Mouse (Mus musculus) stomach, postnatal 0 days (tissue): Measurements from ENCODE around the gene Cyp4f14. TPM values are rescaled to one million over a fixed set of nuclear protein-coding genes. Genes with fewer than 3 reads are reported as not detected.

Experiments
- ATAC-seq: fragments of 200-750 bp; cut with Nextera tagmentation; 2 replicates; pipeline ENCODE4 v1.8.0; 2017; ENCODE audit not compliant: low FRiP score, low TSS enrichment
- DNase-seq: peaks from one replicate; pipeline ENCODE4 v3.0.0-alpha.2; 2016; ENCODE audit warnings: low spot score
- H3K27ac ChIP-seq: fragments of 300-500 bp; sonication (generic); replicated peaks from 2 replicates; pipeline ENCODE4 v1.5.1; 2014; ENCODE audit warnings: mild to moderate bottlenecking, control low read depth
- H3K27me3 ChIP-seq: fragments of 300-500 bp; sonication (generic); 2 replicates; pipeline ENCODE4 v1.6.1; 2014; ENCODE audit warnings: low read length; ENCODE audit not compliant: control insufficient read depth, insufficient read depth
- H3K36me3 ChIP-seq: fragments of 300-500 bp; sonication (generic); 2 replicates; pipeline ENCODE4 v1.6.1; 2014; ENCODE audit warnings: low read length, mixed read lengths; ENCODE audit not compliant: control insufficient read depth, insufficient read depth
- H3K4me1 ChIP-seq: fragments of 300-500 bp; sonication (generic); replicated peaks from 2 replicates; pipeline ENCODE4 v1.6.1; 2014; ENCODE audit warnings: antibody characterized with exemption; ENCODE audit not compliant: control insufficient read depth, insufficient read depth
- H3K4me2 ChIP-seq: fragments of 300-500 bp; sonication (generic); replicated peaks from 2 replicates; pipeline ENCODE4 v1.6.1; 2014; ENCODE audit warnings: low read depth, mild to moderate bottlenecking, control low read depth, moderate library complexity
- H3K4me3 ChIP-seq: fragments of 300-500 bp; sonication (generic); 2 replicates; pipeline ENCODE4 v1.5.1; 2014; ENCODE audit warnings: low read depth, low read length, control low read depth
- H3K9ac ChIP-seq: fragments of 300-500 bp; sonication (generic); 2 replicates; pipeline ENCODE4 v1.6.1; 2014; ENCODE audit warnings: mild to moderate bottlenecking, low read length, control low read depth, mixed read lengths
- H3K9me3 ChIP-seq: fragments of 300-500 bp; sonication (generic); 2 replicates; pipeline ENCODE4 v1.6.1; 2016; ENCODE audit warnings: low read length; ENCODE audit not compliant: control insufficient read depth
- CTCF ChIP-seq: IDR thresholded peaks from 2 replicates; pipeline ENCODE4 v1.5.1; 2016; ENCODE audit warnings: antibody characterized with exemption, low read depth, mild to moderate bottlenecking, moderate library complexity
- EP300 ChIP-seq: optimal IDR thresholded peaks from 2 replicates; pipeline ENCODE3; 2016; ENCODE audit warnings: antibody characterized with exemption
- WGBS: fragments of 180-500 bp; shearing (Covaris S2); extraction: QIAGEN DNeasy Blood & Tissue Kit; methylation state at CpG from one replicate; pipeline ENCODE4 v1.1.7; 2014; 5-methylcytosine and 5-hydroxymethylcytosine counted together
- polyA plus RNA-seq: library from polyadenylated mRNA; unstranded; fragments of >200 nt; fragmentation: Nextera tagmentation; extraction: Ambion mirVana; gene quantifications from 2 replicates; pipeline ENCODE4 v1.2.1, GENCODE M21; 2015

The Cyp4f14 gene
- polyA plus RNA-seq, 1 experiment from 2014 or later: not detected

DNA sequence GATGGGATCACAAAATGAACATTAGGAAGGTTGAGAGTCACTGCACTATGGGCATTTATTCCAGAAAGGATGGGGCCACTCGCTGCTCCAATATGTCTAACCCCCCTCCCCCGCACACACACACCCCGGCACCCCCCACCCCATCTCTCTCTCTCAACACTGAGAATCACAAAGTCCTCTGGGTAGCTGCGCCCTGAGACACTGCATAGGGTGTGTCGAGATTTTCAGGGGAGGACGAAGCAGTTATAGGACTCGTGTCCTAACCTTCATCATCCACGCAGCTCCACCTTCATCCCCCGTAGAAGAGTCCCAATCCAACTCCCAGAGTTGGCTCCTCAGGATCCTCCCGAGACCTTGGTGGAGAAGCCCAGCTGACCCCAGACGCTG is 26.3 kb downstream of the Cyp4f14 start:
- Histone ChIP-seq H3K4me3 (peak overlapping the region; percentile 70), H3K27ac (peak overlapping the region; percentile 87), H3K4me2 (peak overlapping the region; percentile 58), H3K27me3 (no peaks in the 10 kb centered on the region), H3K9ac (peak overlapping the region; percentile 78), H3K9me3 (no peaks in the 10 kb centered on the region), H3K36me3 (no peaks in the 10 kb centered on the region), H3K4me1 (peaks cover 5% of the 10 kb centered on the region)
- TF ChIP-seq CTCF: no peak
- TF ChIP-seq EP300: no peak
- DNase-seq (peak; percentile 13), ATAC-seq (peak; percentile 16; the same call in 1 of the 2 replicates)
- under 1% methylated on average over 11 of the region's 11 CpGs for WGBS

DNA sequence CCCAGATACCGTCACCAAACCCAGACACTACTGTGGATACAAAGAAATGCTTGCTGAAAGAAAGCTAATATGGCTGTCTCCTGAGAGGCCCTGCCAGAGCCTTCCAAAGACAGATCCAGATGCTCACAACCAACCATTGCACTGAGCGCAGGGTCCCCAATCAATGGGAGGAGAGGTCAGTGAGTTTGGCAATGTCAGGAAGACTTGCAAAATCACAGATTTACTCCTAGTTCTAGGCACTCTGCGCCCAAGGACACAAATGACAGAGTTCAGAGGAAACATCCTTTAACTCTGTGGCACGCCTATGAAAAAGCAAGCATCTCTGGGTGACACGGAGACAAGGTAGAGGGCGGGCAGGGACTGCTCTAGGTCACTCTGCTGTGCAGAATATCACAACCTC is 27.5 kb downstream of the Cyp4f14 start:
- H3K9ac ChIP-seq: no peak overlapping the region
- TF ChIP-seq CTCF (no peak), EP300 (no peak)
- no peaks in the 10 kb centered on the region for H3K9me3 ChIP-seq
- no peak overlapping the region for H3K27ac ChIP-seq
- no peak overlapping the region for H3K4me3 ChIP-seq
- WGBS: 91% methylated on average over 6 of the region's 6 CpGs
- no peaks in the 10 kb centered on the region for H3K27me3 ChIP-seq
- H3K4me1 ChIP-seq: peaks cover 5% of the 10 kb centered on the region
- H3K36me3 ChIP-seq: no peaks in the 10 kb centered on the region
- H3K4me2 ChIP-seq: no peak overlapping the region
- DNase-seq (no peak), ATAC-seq (no peak)

DNA sequence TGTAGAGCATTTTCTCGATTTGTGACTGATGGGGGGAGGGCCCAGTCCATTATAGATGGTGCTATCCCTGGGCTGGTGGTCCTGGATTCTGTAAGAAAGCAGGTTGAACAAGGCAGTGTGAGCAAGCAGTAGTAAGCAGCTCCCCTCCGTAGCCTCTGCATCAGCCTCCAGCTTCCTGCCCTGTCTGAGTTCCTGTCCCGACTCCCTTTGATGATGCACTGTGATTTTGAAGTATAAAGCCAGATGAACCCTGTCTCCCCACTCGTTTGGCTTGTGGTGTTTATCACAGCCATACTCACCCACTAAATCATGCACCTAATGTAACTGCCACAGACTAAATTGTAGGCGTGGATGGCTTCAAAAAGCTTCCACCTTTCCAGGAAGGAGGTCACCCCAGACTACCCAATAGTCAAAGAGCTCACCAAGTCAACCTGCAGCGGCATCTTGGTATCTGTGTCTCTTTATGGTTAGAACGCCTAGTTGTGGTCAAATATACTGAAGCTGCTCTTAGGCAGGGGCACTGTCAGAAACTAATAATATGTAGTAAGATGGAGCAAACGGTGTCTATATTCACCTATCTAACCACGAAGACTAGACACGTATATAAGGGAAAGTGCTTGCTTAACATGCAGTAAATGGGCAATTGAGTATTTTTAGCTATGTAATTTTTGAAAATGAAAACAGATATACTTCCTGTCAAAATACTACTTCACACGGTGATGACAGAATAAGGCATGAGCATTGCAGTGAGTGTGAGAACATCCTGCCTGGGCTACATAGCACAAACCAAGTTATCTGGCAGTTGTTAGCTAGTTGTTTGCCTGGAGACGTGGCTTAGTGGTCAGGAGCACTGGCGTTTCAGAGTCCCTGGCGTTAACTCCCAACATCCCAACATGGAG is 36.6 kb downstream of the Cyp4f14 start:
- H3K9ac ChIP-seq: no peak overlapping the region
- 89% methylated on average over 14 of the region's 14 CpGs for WGBS
- H3K27me3 ChIP-seq: no peaks in the 10 kb centered on the region
- ATAC-seq (no peak), DNase-seq (no peak)
- H3K27ac ChIP-seq: no peak overlapping the region
- H3K4me3 ChIP-seq: no peak overlapping the region
- H3K4me1 ChIP-seq: no peaks in the 10 kb centered on the region
- TF ChIP-seq CTCF: no peak
- TF ChIP-seq EP300: no peak
- H3K9me3 ChIP-seq: no peaks in the 10 kb centered on the region
- H3K4me2 ChIP-seq: no peak overlapping the region
- peaks cover 4% of the 10 kb centered on the region; the same call in 1 of the 2 replicates for H3K36me3 ChIP-seq

DNA sequence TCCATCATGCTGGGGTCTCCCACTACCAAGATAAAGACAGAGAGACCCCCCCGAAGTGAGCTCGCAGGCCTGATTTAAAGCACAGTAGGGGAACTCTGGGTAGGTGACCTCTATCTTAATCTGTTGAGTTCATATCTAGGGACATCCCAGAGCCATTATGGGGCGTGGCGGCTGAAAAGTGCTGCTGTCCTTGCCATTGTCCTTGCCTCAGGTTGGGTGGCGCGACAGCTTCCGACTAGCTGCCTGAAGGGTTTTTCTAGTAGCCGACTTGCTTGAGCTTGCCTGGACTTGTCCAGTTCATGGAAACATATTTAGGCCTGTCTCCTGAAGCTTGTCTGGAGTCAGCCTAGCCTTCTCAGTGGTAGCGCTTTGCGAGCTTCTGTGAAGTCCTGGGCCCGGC is 38.4 kb downstream of the Cyp4f14 start:
- Histone ChIP-seq H3K9me3 (no peaks in the 10 kb centered on the region), H3K27ac (no peak overlapping the region), H3K4me1 (no peaks in the 10 kb centered on the region), H3K27me3 (no peaks in the 10 kb centered on the region), H3K4me2 (no peak overlapping the region), H3K4me3 (no peak overlapping the region), H3K9ac (no peak overlapping the region), H3K36me3 (peaks cover 4% of the 10 kb centered on the region; the same call in 1 of the 2 replicates)
- no peak for DNase-seq
- 75% methylated on average over 11 of the region's 11 CpGs for WGBS
- ATAC-seq: no peak
- TF ChIP-seq EP300: no peak
- TF ChIP-seq CTCF: no peak

DNA sequence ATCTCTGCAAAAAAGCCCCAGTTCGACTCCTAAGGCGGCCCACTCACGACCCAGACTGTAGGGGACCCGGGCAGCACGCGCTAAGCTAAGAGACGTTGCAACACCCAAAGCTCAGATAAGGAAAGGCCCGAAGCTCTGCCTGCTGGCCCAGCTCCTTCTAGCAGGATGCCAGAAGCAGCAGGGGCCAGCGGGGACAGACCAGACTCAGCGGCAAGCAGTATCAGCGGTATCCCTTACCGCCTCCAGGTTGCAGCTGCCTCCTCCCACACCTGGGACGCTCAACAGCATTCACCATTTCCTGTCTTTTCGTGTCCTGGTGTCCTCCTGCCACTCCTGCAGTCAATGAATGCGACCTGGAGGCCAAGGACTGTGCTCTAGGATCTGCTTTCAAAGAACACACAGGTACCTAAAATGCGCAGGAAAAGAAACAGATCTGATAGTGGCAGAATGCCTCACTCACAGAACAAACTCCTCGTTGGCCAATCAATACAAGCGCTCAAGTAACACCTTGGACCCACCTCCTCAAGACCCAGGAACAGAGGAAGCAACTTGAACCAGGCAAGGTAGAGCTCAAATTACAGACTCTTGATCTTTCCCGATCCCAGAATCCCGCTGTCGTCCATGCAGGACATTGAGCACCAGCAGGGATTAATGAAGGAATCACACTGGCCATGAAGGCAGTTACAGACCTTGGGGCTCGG is 39.5 kb downstream of the Cyp4f14 start:
- Histone ChIP-seq H3K36me3 (peaks cover under 1% of the 10 kb centered on the region; the same call in 1 of the 2 replicates), H3K9ac (no peak overlapping the region), H3K27ac (no peak overlapping the region), H3K9me3 (no peaks in the 10 kb centered on the region), H3K4me1 (no peaks in the 10 kb centered on the region), H3K4me2 (peak overlapping the region; percentile 6), H3K27me3 (no peaks in the 10 kb centered on the region), H3K4me3 (no peak overlapping the region)
- TF ChIP-seq EP300: no peak
- no peak for TF ChIP-seq CTCF
- DNase-seq (peak; percentile 28), ATAC-seq (no peak)
- 6% methylated on average over 22 of the region's 22 CpGs for WGBS

DNA sequence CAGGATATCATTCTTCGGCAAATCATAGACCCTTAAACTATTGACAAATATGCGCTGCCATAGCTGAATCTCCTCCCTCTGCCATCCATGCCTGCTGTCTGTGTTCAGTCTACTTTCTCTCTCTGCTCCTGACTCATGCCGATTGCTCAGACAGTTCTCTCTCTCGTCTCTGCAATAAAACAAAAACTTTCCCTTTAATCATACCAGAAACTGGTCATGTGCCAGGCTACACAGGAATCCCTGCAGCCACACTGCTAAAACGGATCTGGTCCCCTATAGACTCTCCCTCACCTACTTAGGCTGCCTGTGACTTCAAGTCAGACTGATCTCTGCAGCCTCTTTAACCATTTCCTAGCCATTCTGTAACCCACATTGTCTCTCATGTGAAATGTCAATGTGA is 44.4 kb downstream of the Cyp4f14 start:
- Histone ChIP-seq H3K36me3 (no peaks in the 10 kb centered on the region), H3K9ac (no peak overlapping the region), H3K27me3 (no peaks in the 10 kb centered on the region), H3K27ac (no peak overlapping the region), H3K4me2 (no peak overlapping the region), H3K4me3 (no peak overlapping the region), H3K9me3 (no peaks in the 10 kb centered on the region), H3K4me1 (no peaks in the 10 kb centered on the region)
- ATAC-seq (no peak), DNase-seq (no peak)
- TF ChIP-seq CTCF (no peak), EP300 (no peak)
- 54% methylated on average over 5 of the region's 5 CpGs for WGBS
